Mouse (Mus musculus): ENCODE results near the gene Ropn1. TPM values are rescaled to one million over a fixed set of nuclear protein-coding genes. Genes with fewer than 3 reads are reported as not detected.

Gene Ropn1
- polyA plus RNA-seq, 2 experiments, result not detected

- no peak overlapping the region for H3K9ac ChIP-seq (ENCODE audit: low read depth, low read length, severe bottlenecking)
- 0 out of 2 replicates have a peak overlapping the region, but pooled peaks have one; percentile 8 for H3K27ac ChIP-seq (replicated peaks; ENCODE audit: low read depth, low read length)
- no peak overlapping the region for H3K4me3 ChIP-seq (replicated peaks; ENCODE audit: low read length)
- H3K4me1 ChIP-seq (ENCODE audit: control insufficient read depth, insufficient read depth, low read length), result no peaks in the 10 kb centered on the region
- ATAC-seq (ENCODE audit: low FRiP score, low read depth) (no peak), DNase-seq (ENCODE audit: low spot score) (peak; percentile 21)
- no peak for TF ChIP-seq POLR2A (IDR thresholded peaks at IDR 0.05; ENCODE audit: borderline replicate concordance, extremely low read depth, insufficient read depth, insufficient read length)
- H3K9me3 ChIP-seq (ENCODE audit: control insufficient read depth, low read length), result no peaks in the 10 kb centered on the region
- H3K4me2 ChIP-seq (replicated peaks; ENCODE audit: low read depth, low read length, severe bottlenecking), result no peak overlapping the region
- no peaks in the 10 kb centered on the region for H3K27me3 ChIP-seq (ENCODE audit: control insufficient read depth, insufficient read depth, low read length)
- WGBS, result 75% methylated on average over 7 of the region's 7 CpGs
- H3K36me3 ChIP-seq (ENCODE audit: control insufficient read depth, insufficient read depth, low read length), result peaks cover 31% of the 10 kb centered on the region
Observed at GRCm38 (mm10) chr16:34706487-34706946, 56.8 kb downstream of the Ropn1 start.

- no peak for TF ChIP-seq POLR2A (IDR thresholded peaks at IDR 0.05; ENCODE audit: borderline replicate concordance, extremely low read depth, insufficient read depth, insufficient read length)
- Histone ChIP-seq H3K9me3 (ENCODE audit: control insufficient read depth, low read length) (no peaks in the 10 kb centered on the region), H3K4me1 (ENCODE audit: control insufficient read depth, insufficient read depth, low read length) (no peaks in the 10 kb centered on the region), H3K9ac (ENCODE audit: low read depth, low read length, severe bottlenecking) (no peak overlapping the region), H3K4me2 (replicated peaks; ENCODE audit: low read depth, low read length, severe bottlenecking) (no peak overlapping the region), H3K27ac (replicated peaks; ENCODE audit: low read depth, low read length) (no peak overlapping the region), H3K36me3 (ENCODE audit: control insufficient read depth, insufficient read depth, low read length) (peaks cover 25% of the 10 kb centered on the region), H3K4me3 (replicated peaks; ENCODE audit: low read length) (no peak overlapping the region), H3K27me3 (ENCODE audit: control insufficient read depth, insufficient read depth, low read length) (no peaks in the 10 kb centered on the region)
- ATAC-seq (ENCODE audit: low FRiP score, low read depth) (no peak), DNase-seq (ENCODE audit: low spot score) (peak; percentile 5)
- 80% methylated on average over 3 of the region's 3 CpGs for WGBS
Observed at GRCm38 (mm10) chr16:34711481-34711880, 61.8 kb downstream of the Ropn1 start.

DNA sequence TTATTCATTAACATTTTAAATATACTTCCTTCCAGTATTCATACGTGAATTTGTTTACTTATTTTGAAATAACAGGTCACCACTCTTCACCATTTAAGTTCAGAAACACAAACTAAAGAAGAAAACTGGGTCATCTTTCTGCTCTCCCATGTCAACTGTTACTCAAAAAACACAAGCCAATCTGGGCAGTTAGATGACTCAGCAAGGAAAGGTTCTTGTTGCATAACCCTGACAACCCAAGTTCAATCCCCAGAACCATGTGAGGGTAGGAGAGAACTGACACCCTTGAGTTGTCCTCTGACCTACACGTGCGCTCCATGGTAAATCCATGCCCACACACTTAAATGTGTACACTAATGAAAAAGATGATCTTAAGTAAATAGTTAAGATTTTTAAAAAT is 75.4 kb downstream of the Ropn1 start:
- 93% methylated on average over 3 of the region's 3 CpGs for WGBS
- no peak for ATAC-seq (ENCODE audit: low FRiP score, low read depth)

More for the DNA sequence above, 75.4 kb downstream of the Ropn1 start:
- H3K9ac ChIP-seq (ENCODE audit: low read depth, low read length, severe bottlenecking), result no peak overlapping the region
- no peak overlapping the region for H3K27ac ChIP-seq (replicated peaks; ENCODE audit: low read depth, low read length)
- no peak for TF ChIP-seq POLR2A (IDR thresholded peaks at IDR 0.05; ENCODE audit: borderline replicate concordance, extremely low read depth, insufficient read depth, insufficient read length)
- no peak overlapping the region for H3K4me3 ChIP-seq (replicated peaks; ENCODE audit: low read length)
- H3K36me3 ChIP-seq (ENCODE audit: control insufficient read depth, insufficient read depth, low read length), result peaks cover 21% of the 10 kb centered on the region
- DNase-seq (ENCODE audit: low spot score), result no peak
- peaks cover 1% of the 10 kb centered on the region; the same call in 1 of the 2 replicates for H3K9me3 ChIP-seq (ENCODE audit: control insufficient read depth, low read length)
- H3K4me2 ChIP-seq (replicated peaks; ENCODE audit: low read depth, low read length, severe bottlenecking), result no peak overlapping the region
- H3K27me3 ChIP-seq (ENCODE audit: control insufficient read depth, insufficient read depth, low read length), result no peaks in the 10 kb centered on the region
- no peaks in the 10 kb centered on the region for H3K4me1 ChIP-seq (ENCODE audit: control insufficient read depth, insufficient read depth, low read length)

Other genes starting within 250 kb of the Ropn1 start
- gene Kalrn, start 76.4 kb upstream of the Ropn1 start, polyA plus RNA-seq (2012; rRNA removed), result 11.7 and 12.2 TPM in 2 replicates
- gene Kalrn, start 76.4 kb upstream of the Ropn1 start, polyA plus RNA-seq (2014; fragmentation: Nextera tagmentation; extraction: Ambion mirVana), result 8.8 and 10.9 TPM in 2 replicates
- gene Ccdc14, start 40.7 kb downstream of the Ropn1 start, polyA plus RNA-seq (2012; rRNA removed), result 9.1 and 10.2 TPM in 2 replicates
- 6.4 and 7.0 TPM in 2 replicates for gene Ccdc14, start 40.7 kb downstream of the Ropn1 start, polyA plus RNA-seq (2014; fragmentation: Nextera tagmentation; extraction: Ambion mirVana)
- 17.0 and 18.4 TPM in 2 replicates for gene Mylk, start 95.3 kb downstream of the Ropn1 start, polyA plus RNA-seq (2012; rRNA removed)
- gene Mylk, start 95.3 kb downstream of the Ropn1 start, polyA plus RNA-seq (2014; fragmentation: Nextera tagmentation; extraction: Ambion mirVana), result 12.2 and 14.9 TPM in 2 replicates